Mouse (Mus musculus) ovary, postnatal 10 days (tissue): ENCODE measurements around the gene Morn3.
"Not testable (repeated sequence)": the region's sequence is repeated elsewhere in the genome, so short reads cannot be mapped to it uniquely, and the experiment has no call there.

ENCODE experiments used
- DNase-seq: peaks from one replicate; pipeline ENCODE4 v3.0.0; 2022; ENCODE audit warnings: low spot score

The Morn3 gene

GRCm38 (mm10) chr5:123046916-123047315, at the start of gene Morn3:
Gene Morn3, minus strand, starts transcription at chr5:123047016.
- DNase-seq, result no peak

GRCm38 (mm10) chr5:123096299-123096698, 49.5 kb upstream of the Morn3 start:
- DNase-seq, result no peak

GRCm38 (mm10) chr5:123094238-123094991, 47.6 kb upstream of the Morn3 start:
- DNase-seq, result no peak

- no peak for DNase-seq
Measured at GRCm38 (mm10) chr5:123093077-123093633, 46.3 kb upstream of the Morn3 start.

- DNase-seq, result no peak
Measured at GRCm38 (mm10) chr5:123090560-123091306, 43.9 kb upstream of the Morn3 start.

GRCm38 (mm10) chr5:123088784-123089183, 42.0 kb upstream of the Morn3 start:
- DNase-seq, result no peak

- no peak for DNase-seq
Measured at GRCm38 (mm10) chr5:123086501-123086900, 39.7 kb upstream of the Morn3 start.

- no peak for DNase-seq
Measured at GRCm38 (mm10) chr5:123083340-123084050, 36.7 kb upstream of the Morn3 start.

GRCm38 (mm10) chr5:123080510-123080909, 33.7 kb upstream of the Morn3 start:
- no peak for DNase-seq

GRCm38 (mm10) chr5:123080041-123080440, 33.2 kb upstream of the Morn3 start:
- DNase-seq, result no peak

GRCm38 (mm10) chr5:123079568-123079967, 32.8 kb upstream of the Morn3 start:
- DNase-seq, result no peak

- no peak for DNase-seq
Measured at GRCm38 (mm10) chr5:123076419-123077281, 29.8 kb upstream of the Morn3 start.

- peak; percentile 85 for DNase-seq
Measured at GRCm38 (mm10) chr5:123075576-123076418, 29.0 kb upstream of the Morn3 start.

GRCm38 (mm10) chr5:123068714-123069113, 21.9 kb upstream of the Morn3 start:
- DNase-seq, result no peak

GRCm38 (mm10) chr5:123068115-123068514, 21.3 kb upstream of the Morn3 start, which contains the start of gene Tmem120b:
Gene Tmem120b, plus strand, starts transcription at chr5:123068415.
- DNase-seq, result no peak

GRCm38 (mm10) chr5:123067395-123067995, 20.7 kb upstream of the Morn3 start:
- no peak for DNase-seq

GRCm38 (mm10) chr5:123064207-123064606, 17.4 kb upstream of the Morn3 start:
- no peak for DNase-seq

- DNase-seq, result no peak
Measured at GRCm38 (mm10) chr5:123063141-123063540, 16.3 kb upstream of the Morn3 start.

- not testable (repeated sequence) for DNase-seq
Measured at GRCm38 (mm10) chr5:123061402-123061749, 14.6 kb upstream of the Morn3 start.
